Mouse (Mus musculus) lung, adult 2 months (tissue): Measurements from ENCODE around the gene Rtn1.

Experiments
- CTCF ChIP-seq: fragments of 200-500 bp; IDR thresholded peaks from 2 replicates; pipeline ENCODE4 v1.5.1; 2011; ENCODE audit warnings: mild to moderate bottlenecking, low read length, control low read depth; ENCODE audit not compliant: insufficient read depth
- POLR2A ChIP-seq: fragments of 200-500 bp; IDR thresholded peaks from 2 replicates; pipeline ENCODE4 v1.6.1; 2011; ENCODE audit warnings: low read depth, mild to moderate bottlenecking, control low read depth, low read length, borderline replicate concordance; ENCODE audit errors: extremely low read depth

- no peak for TF ChIP-seq POLR2A
- no peak for TF ChIP-seq CTCF
Measured at GRCm38 (mm10) chr12:72240506-72240905, 168.3 kb downstream of the Rtn1 start.
